Mouse (Mus musculus) E14TG2a.4 (cell line): ENCODE data around the gene Cftr.

ENCODE experiments used
- CTCF ChIP-seq: conservative IDR thresholded peaks from 2 replicates; pipeline ENCODE4 v1.5.1; 2014; ENCODE audit warnings: low read length
- NANOG ChIP-seq: IDR thresholded peaks from 2 replicates; pipeline ENCODE4 v1.6.1; 2014; ENCODE audit warnings: borderline replicate concordance, low read length, mixed read lengths
- POU5F1 ChIP-seq: IDR thresholded peaks from 2 replicates; pipeline ENCODE4 v1.6.1; 2014; ENCODE audit warnings: low read length, borderline replicate concordance

DNA sequence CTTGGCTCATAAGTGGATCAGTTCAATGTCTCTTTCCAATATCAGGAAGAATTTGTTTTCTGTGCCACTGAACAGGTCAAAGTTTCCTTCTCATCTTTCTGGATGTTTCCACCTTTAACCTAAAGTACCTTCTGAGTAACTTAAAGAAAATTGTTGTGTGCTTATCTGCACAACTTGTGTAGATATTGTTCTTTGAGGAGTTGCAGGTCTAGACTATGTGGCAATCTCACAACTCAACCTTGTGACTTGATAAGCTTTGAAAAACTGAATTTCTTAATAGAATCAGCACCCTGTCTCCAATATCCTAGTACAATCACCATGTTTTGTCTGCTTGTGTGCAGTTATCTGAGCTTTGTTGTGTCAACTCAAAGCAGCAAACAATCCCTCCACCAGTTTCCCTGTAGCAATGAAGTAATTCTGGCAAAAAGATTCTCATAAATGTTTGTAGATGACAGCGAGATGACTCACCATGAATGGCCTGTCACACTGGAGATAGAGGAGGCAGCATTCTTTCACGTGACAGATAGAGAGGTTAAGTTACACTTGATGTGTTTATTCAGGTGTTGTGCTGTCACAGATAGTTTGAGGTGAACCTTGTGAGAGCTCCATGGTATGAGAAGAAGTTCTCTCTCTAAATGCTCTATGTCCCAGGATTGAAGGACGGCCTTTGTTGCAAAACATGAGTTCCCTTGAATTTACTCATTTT is 178.8 kb downstream of the Cftr start:
- no peak for TF ChIP-seq POU5F1
- no peak for TF ChIP-seq CTCF
- TF ChIP-seq NANOG: no peak
